Mouse (Mus musculus): ENCODE results near the gene Timm10b. TPM values are rescaled to one million over a fixed set of nuclear protein-coding genes. Genes with fewer than 3 reads are reported as not detected.

Gene Timm10b
- polyA plus RNA-seq, 1 experiment from 2014 or later, result 151 TPM

DNA sequence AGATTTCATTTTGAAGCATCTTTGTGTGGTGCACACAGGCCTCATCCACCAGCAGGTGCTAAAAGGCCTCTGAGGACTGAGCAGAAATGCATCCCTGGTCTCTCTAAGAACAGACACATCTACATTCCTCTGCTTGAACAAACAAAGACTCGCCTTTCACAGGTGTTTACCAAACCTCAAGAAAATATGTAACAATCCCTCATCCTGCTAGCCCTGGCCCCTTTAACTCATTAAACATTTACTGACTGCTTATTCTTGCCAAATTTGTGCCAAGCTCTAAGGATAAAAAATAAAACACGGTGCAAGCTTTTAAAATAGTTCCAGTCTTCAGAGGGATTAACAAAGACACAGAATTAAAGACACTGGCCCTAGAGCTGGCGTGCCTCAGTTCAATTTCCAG is 20.2 kb upstream of the Timm10b start:
- ATAC-seq (ENCODE audit: insufficient read depth, low FRiP score, low TSS enrichment) (no peak), DNase-seq (ENCODE audit: low spot score) (no peak)
- no peaks in the 10 kb centered on the region for H3K27me3 ChIP-seq (ENCODE audit: control insufficient read depth, insufficient read depth, low read length)
- no peak overlapping the region for H3K4me3 ChIP-seq (ENCODE audit: low read depth, low read length)
- no peak overlapping the region for H3K9ac ChIP-seq (ENCODE audit: low read length)
- no peaks in the 10 kb centered on the region for H3K4me1 ChIP-seq (ENCODE audit: control insufficient read depth, insufficient read depth, low read length)
- peaks cover 15% of the 10 kb centered on the region for H3K36me3 ChIP-seq (ENCODE audit: control insufficient read depth, insufficient read depth, low read length)
- H3K4me2 ChIP-seq (ENCODE audit: low read depth), result no peak overlapping the region
- no peak overlapping the region for H3K27ac ChIP-seq (ENCODE audit: low read depth, low read length)
- no peaks in the 10 kb centered on the region for H3K9me3 ChIP-seq (ENCODE audit: control insufficient read depth, low read length)
- WGBS, result 89% methylated on average over 3 of the region's 3 CpGs

- Histone ChIP-seq H3K27ac (ENCODE audit: low read depth, low read length) (no peak overlapping the region), H3K4me2 (ENCODE audit: low read depth) (no peak overlapping the region), H3K27me3 (ENCODE audit: control insufficient read depth, insufficient read depth, low read length) (no peaks in the 10 kb centered on the region), H3K9ac (ENCODE audit: low read length) (no peak overlapping the region), H3K4me1 (ENCODE audit: control insufficient read depth, insufficient read depth, low read length) (no peaks in the 10 kb centered on the region), H3K4me3 (ENCODE audit: low read depth, low read length) (no peak overlapping the region), H3K36me3 (ENCODE audit: control insufficient read depth, insufficient read depth, low read length) (peaks cover 15% of the 10 kb centered on the region), H3K9me3 (ENCODE audit: control insufficient read depth, low read length) (no peaks in the 10 kb centered on the region)
- no peak for ATAC-seq (ENCODE audit: insufficient read depth, low FRiP score, low TSS enrichment)
- DNase-seq (ENCODE audit: low spot score), result no peak
- WGBS, result 82% methylated on average over 4 of the region's 4 CpGs
These were observed 18.8 kb upstream of the Timm10b start for GRCm38 (mm10) chr7:105621053-105621452.

GRCm38 (mm10) chr7:105621646-105622292 is 18.1 kb upstream of the Timm10b start:
- Histone ChIP-seq H3K9ac (ENCODE audit: low read length) (no peak overlapping the region), H3K4me1 (ENCODE audit: control insufficient read depth, insufficient read depth, low read length) (no peaks in the 10 kb centered on the region), H3K4me3 (ENCODE audit: low read depth, low read length) (no peak overlapping the region), H3K36me3 (ENCODE audit: control insufficient read depth, insufficient read depth, low read length) (peaks cover 13% of the 10 kb centered on the region), H3K27me3 (ENCODE audit: control insufficient read depth, insufficient read depth, low read length) (no peaks in the 10 kb centered on the region), H3K4me2 (ENCODE audit: low read depth) (no peak overlapping the region), H3K27ac (ENCODE audit: low read depth, low read length) (no peak overlapping the region), H3K9me3 (ENCODE audit: control insufficient read depth, low read length) (no peaks in the 10 kb centered on the region)
- WGBS, result 82% methylated on average over 8 of the region's 8 CpGs
- ATAC-seq (ENCODE audit: insufficient read depth, low FRiP score, low TSS enrichment), result no peak
- DNase-seq (ENCODE audit: low spot score), result no peak

DNA sequence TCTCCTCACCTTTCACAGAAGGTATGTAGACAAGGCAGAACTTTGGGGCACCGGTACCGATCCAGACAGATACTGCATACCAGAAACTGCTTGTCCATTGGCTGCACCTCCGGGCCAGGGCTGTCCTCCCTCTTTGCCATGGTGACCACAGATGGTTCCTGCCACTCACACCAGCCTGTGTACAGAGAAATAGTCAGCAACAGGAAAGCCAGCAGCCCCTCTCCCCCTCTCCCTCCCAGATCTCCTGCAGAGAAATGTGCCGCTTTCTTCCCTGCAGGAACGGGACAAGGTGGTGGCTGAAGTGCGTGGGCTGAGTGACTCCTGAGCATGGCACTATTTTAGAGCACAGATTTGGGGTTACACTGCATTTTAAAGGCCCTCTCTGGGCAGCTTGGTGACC is 14.5 kb upstream of the Timm10b start:
- Histone ChIP-seq H3K27ac (ENCODE audit: low read depth, low read length) (no peak overlapping the region), H3K4me2 (ENCODE audit: low read depth) (no peak overlapping the region), H3K4me1 (ENCODE audit: control insufficient read depth, insufficient read depth, low read length) (no peaks in the 10 kb centered on the region), H3K9ac (ENCODE audit: low read length) (no peak overlapping the region), H3K36me3 (ENCODE audit: control insufficient read depth, insufficient read depth, low read length) (peaks cover 4% of the 10 kb centered on the region), H3K4me3 (ENCODE audit: low read depth, low read length) (no peak overlapping the region), H3K9me3 (ENCODE audit: control insufficient read depth, low read length) (no peaks in the 10 kb centered on the region), H3K27me3 (ENCODE audit: control insufficient read depth, insufficient read depth, low read length) (no peaks in the 10 kb centered on the region)
- no peak for DNase-seq (ENCODE audit: low spot score)
- no peak for ATAC-seq (ENCODE audit: insufficient read depth, low FRiP score, low TSS enrichment)
- WGBS, result 81% methylated on average over 6 of the region's 6 CpGs

GRCm38 (mm10) chr7:105628633-105629032 is 11.2 kb upstream of the Timm10b start:
- Histone ChIP-seq H3K4me2 (ENCODE audit: low read depth) (no peak overlapping the region), H3K9me3 (ENCODE audit: control insufficient read depth, low read length) (no peaks in the 10 kb centered on the region), H3K36me3 (ENCODE audit: control insufficient read depth, insufficient read depth, low read length) (peaks cover 3% of the 10 kb centered on the region; the same call in 1 of the 2 replicates), H3K9ac (ENCODE audit: low read length) (no peak overlapping the region), H3K27ac (ENCODE audit: low read depth, low read length) (no peak overlapping the region), H3K27me3 (ENCODE audit: control insufficient read depth, insufficient read depth, low read length) (no peaks in the 10 kb centered on the region), H3K4me3 (ENCODE audit: low read depth, low read length) (no peak overlapping the region), H3K4me1 (ENCODE audit: control insufficient read depth, insufficient read depth, low read length) (0 out of 2 replicates have a peak, but pooled peaks cover 6% of the 10 kb centered on the region)
- WGBS, result 36% methylated on average over 3 of the region's 3 CpGs
- DNase-seq (ENCODE audit: low spot score) (peak; percentile 43), ATAC-seq (ENCODE audit: insufficient read depth, low FRiP score, low TSS enrichment) (no peak)

DNA sequence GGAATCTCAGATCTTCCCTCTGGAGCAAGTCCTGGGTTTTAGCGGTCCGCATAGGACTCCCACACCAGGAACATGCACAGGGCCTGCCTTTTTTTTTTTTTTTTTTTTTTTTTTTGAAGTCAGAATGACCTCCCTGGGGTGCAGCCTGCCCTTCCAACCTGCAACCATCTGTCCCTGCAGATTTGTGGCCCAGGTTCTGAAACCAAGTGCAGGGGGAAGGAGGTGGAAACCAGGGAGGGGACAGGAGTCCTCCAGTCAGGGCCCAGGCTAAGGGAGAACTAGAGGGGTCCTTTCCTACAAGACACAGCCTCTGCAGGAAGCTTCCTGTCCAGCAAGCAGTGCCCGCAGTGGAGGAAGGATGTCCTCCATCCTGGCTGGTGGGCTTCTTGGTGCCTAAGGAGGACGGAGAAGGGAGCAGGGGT is 7.3 kb upstream of the Timm10b start:
- Histone ChIP-seq H3K4me2 (ENCODE audit: low read depth) (peak overlapping the region; percentile 59), H3K9ac (ENCODE audit: low read length) (peak overlapping the region; percentile 87), H3K4me1 (ENCODE audit: control insufficient read depth, insufficient read depth, low read length) (0 out of 2 replicates have a peak, but pooled peaks cover 6% of the 10 kb centered on the region), H3K27me3 (ENCODE audit: control insufficient read depth, insufficient read depth, low read length) (no peaks in the 10 kb centered on the region), H3K9me3 (ENCODE audit: control insufficient read depth, low read length) (no peaks in the 10 kb centered on the region), H3K4me3 (ENCODE audit: low read depth, low read length) (peak overlapping the region; percentile 88), H3K36me3 (ENCODE audit: control insufficient read depth, insufficient read depth, low read length) (peaks cover 2% of the 10 kb centered on the region; the same call in 1 of the 2 replicates), H3K27ac (ENCODE audit: low read depth, low read length) (peak overlapping the region; percentile 77; the same call in 1 of the 2 replicates)
- DNase-seq (ENCODE audit: low spot score) (peak; percentile 38), ATAC-seq (ENCODE audit: insufficient read depth, low FRiP score, low TSS enrichment) (no peak)
- 16% methylated on average over 4 of the region's 4 CpGs for WGBS

DNA sequence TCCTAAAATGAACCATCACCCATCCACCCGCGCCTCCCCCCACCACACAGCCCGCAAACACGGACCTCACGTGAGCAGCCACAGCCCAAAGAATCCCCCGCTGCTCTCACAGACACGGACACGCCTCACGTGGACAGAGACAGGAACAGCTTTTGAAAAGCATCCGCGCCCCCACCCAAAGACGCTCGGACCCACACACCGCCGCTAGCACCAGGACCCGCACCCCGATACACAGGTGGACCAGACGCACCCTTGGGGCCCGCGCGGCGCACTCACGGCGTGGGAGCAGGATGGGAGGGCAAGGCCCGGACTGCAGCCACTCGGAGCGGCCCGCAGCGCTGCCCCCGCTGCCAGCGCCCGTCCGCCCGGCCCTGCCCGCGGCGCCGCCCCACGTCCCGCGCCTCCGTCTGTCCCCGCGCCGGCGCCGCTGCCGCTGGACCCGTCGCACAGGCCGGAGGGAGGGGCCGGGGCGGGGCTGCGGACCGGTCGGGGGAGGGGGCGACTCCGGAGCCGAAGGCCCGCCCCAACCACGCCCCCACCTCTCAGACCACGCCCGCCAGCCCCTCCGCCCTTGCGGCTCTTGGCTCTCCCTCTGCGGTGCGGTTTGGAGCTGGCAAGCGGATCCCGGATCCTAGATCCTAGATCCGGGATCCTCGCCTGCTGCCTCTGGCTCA is 6.6 kb upstream of the Timm10b start, which contains the start of gene Trim3:
TSS of gene Trim3 (minus strand) at position 445 of the 674 bp plus-strand sequence.
- no peaks in the 10 kb centered on the region for H3K9me3 ChIP-seq (ENCODE audit: control insufficient read depth, low read length)
- under 1% methylated on average over 34 of the region's 71 CpGs for WGBS
- H3K27me3 ChIP-seq (ENCODE audit: control insufficient read depth, insufficient read depth, low read length), result no peaks in the 10 kb centered on the region
- H3K36me3 ChIP-seq (ENCODE audit: control insufficient read depth, insufficient read depth, low read length), result peaks cover 2% of the 10 kb centered on the region; the same call in 1 of the 2 replicates
- peak within 1 kb of the TSS; percentile 59 for H3K4me2 ChIP-seq (ENCODE audit: low read depth)
- H3K9ac ChIP-seq (ENCODE audit: low read length), result peak within 1 kb of the TSS; percentile 87
- ATAC-seq (ENCODE audit: insufficient read depth, low FRiP score, low TSS enrichment), result peak; percentile 86
- DNase-seq (ENCODE audit: low spot score), result peak; percentile 93
- H3K4me3 ChIP-seq (ENCODE audit: low read depth, low read length), result peak within 1 kb of the TSS; percentile 88
- H3K4me1 ChIP-seq (ENCODE audit: control insufficient read depth, insufficient read depth, low read length), result 0 out of 2 replicates have a peak, but pooled peaks cover 6% of the 10 kb centered on the region
- peak within 1 kb of the TSS; percentile 77 for H3K27ac ChIP-seq (ENCODE audit: low read depth, low read length)

DNA sequence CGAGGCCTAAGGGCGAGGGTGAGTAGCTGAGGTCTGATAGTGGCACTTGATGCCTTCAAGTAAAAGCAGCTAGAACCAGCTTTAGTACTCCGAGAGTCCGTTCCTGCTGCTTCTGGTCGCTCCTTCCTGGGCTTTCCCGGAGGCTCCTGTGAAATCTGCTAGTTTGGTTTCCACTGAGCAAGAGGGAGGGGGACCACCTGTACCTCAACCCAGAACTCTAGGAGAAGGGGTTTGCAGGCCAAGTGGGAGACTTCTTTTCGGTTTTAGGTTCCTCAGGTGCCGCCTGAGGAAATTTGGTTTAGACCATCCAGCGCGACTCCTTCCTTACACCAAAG is 6.1 kb upstream of the Timm10b start:
- peaks cover 2% of the 10 kb centered on the region; the same call in 1 of the 2 replicates for H3K36me3 ChIP-seq (ENCODE audit: control insufficient read depth, insufficient read depth, low read length)
- H3K27ac ChIP-seq (ENCODE audit: low read depth, low read length), result peak overlapping the region; percentile 77; the same call in 1 of the 2 replicates
- H3K4me1 ChIP-seq (ENCODE audit: control insufficient read depth, insufficient read depth, low read length), result 0 out of 2 replicates have a peak, but pooled peaks cover 6% of the 10 kb centered on the region
- H3K27me3 ChIP-seq (ENCODE audit: control insufficient read depth, insufficient read depth, low read length), result no peaks in the 10 kb centered on the region
- DNase-seq (ENCODE audit: low spot score), result no peak
- 5% methylated on average over 10 of the region's 10 CpGs for WGBS
- ATAC-seq (ENCODE audit: insufficient read depth, low FRiP score, low TSS enrichment), result no peak
- H3K9me3 ChIP-seq (ENCODE audit: control insufficient read depth, low read length), result no peaks in the 10 kb centered on the region
- peak overlapping the region; percentile 59 for H3K4me2 ChIP-seq (ENCODE audit: low read depth)
- H3K4me3 ChIP-seq (ENCODE audit: low read depth, low read length), result peak overlapping the region; percentile 88
- H3K9ac ChIP-seq (ENCODE audit: low read length), result peak overlapping the region; percentile 87

Data from neural tube, embryonic 11.5 days (tissue).